Mouse (Mus musculus) adrenal gland, postnatal 36 days (tissue): ENCODE measurements around the gene Pih1d1. TPM values are rescaled to one million over a fixed set of nuclear protein-coding genes. Genes with fewer than 3 reads are reported as not detected.

Source experiments
- DNase-seq, 2 experiments: peaks; one replicate each; pipeline ENCODE4 v3.0.0; 2021; ENCODE audit warnings: mixed read lengths in 1 of 2
- microRNA-seq: library from miRNA; unstranded; fragments of <30 nt; microRNA quantifications from one replicate; pipeline ENCODE4 v1.2.0, GENCODE M21; 2021
- total RNA-seq, 2 experiments: library from RNA; stranded (reverse); gene quantifications; 2 replicates each; pipeline ENCODE4 v1.2.3; 2021

The Pih1d1 gene
- total RNA-seq, 2 experiments from 2014 or later = 59.1 to 77.0 TPM

GRCm38 (mm10) chr7:45193406-45193805 is 39.3 kb downstream of the Pih1d1 start:
- DNase-seq = no peak

DNA sequence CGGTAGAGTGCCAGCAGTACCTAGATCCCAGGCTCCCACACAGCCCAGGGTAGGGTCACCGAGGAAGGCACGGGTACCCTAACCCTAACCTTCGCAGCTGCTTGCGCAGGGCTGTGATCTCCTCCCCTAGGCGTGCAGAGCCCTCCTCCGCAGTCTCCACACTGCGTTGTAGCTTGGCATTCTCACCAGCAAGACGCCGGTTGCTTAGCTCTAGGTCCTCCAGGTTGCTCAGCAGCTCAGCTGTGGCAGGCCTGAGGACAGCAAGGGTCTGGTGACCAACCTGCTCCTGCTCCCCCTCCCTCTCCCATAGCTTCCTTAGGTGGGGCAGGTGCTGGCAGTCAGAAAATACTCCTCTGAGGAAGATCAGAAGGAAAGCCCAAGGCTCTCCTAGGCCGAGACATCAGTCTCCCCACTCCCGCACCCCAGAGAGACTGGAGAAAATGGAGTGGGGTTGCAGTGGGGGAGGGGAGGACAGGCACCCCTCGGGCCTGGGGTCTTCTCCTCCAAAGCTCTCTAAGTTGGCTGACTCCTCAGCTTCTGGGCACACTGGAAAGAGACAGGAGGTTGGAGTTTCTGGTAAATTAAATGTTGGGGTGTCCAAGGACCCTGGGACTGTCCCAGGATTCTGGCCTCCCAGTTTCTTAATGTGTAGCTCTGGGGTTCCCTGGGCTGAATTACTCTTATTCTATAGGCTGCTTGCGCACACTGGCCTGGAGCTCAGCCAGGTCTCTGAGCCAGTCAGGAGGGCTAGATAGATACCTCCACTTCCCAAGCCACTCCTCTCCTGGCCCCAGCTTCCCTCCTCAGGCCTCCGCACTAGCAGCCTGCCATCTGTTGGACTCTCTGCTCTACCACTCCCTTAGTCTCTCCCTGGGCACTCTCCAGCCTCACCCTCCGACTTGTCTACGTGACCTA is 40.0 kb downstream of the Pih1d1 start:
- DNase-seq = no peak

DNA sequence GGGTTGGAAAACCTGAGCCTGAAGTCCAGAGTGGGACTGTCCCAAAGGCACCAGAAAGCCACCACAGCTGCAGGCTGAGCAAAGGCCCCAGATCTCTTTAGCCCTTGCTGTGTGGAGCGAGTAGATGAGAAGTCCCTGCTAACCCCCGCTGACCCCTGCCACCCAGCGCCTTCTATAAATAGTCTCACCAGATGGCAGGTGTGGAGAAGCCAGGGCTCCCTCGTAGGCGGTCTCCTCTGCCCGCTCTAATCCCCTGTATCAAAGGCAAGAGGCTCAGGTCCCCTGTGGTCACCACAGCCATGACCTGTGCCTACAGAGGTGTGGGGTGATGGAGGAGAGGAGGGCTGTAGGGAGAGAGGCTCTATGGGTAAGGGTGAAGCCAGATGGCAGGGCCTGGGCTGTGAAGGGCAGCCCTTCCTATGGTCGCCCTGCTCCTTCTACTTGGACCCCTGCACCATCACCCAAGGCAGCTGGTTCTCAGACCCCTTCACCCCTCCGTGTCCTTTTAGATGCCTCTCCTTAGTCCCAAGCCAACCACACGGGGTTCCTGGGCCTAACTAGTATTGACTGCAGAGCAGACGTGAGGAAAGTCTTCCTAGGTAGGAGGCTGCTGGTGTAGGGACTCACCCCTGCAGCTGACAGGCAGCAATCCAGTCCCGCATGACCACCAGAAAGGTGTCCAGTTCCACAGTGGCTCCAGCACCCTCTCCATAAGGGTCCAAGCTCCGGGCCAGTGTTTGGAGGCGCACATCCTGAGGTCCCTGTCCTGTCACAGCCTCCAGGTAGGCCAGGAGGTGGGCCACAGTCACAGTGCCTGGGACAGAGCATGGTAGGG is 41.5 kb downstream of the Pih1d1 start:
- no peak for DNase-seq

- DNase-seq = no peak
Measured at GRCm38 (mm10) chr7:45196176-45196535, 42.1 kb downstream of the Pih1d1 start.

DNA sequence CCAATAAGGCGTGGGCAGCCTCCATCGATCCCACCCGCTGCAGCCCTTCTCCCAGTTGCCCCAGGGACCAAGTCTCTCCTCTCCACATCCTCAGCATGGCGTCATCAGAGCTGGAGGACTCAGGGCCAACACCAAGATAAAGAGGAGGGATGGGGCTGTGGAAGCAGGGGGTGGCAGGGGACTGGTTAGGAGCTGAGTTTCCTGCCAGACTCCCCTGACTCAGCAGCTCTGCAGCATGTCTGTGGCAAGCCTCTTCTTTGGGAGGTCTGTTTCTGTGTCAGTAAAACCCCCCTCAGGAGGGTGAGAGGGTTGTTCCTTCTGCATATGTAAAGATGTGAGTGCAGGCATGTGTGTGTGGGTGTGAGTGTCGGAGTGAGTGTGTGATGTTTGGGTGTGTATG is 42.9 kb downstream of the Pih1d1 start:
- no peak for DNase-seq

DNA sequence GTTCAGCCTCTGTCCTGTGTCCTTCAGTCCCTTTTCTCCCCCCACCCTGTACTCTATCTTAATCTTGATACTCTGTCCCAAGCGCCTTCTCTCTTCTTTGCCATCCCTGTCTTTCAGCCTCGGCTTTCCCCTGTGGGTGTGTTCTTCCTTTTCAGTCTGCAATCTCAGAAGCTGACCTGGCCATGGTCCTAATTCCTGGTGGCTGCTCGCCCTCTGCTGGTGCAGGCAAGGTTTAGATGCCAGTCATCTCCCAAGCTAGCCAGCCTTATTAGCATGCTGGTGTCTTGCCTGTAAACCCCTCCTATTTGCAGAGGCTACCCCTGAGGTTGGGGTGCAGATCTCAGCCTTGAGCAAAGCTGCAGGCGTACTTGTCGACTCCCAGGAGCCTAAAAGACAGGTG is 44.3 kb downstream of the Pih1d1 start:
- DNase-seq = peak; percentile 86

- DNase-seq = no peak
Measured at GRCm38 (mm10) chr7:45198961-45199360, 44.9 kb downstream of the Pih1d1 start.

DNA sequence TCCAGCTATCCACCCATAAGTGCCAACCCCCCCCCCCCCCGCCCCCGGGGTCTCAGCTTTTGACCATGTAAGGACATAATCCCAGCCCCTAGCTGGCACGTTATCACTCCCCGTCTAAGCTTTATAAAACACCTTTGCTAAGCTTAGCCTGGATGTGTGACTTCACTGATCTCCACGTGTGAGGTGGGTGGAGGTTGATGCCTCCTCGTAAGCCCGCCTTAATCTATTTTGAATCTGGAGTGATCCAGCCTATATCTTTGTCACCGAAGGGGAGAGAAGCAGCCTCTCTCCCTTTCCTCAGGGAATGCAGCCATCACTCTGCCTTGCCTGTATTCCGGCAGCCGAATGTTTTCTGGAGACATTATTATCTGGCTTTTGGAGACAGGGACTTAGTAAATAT is 48.6 kb downstream of the Pih1d1 start:
- no peak for DNase-seq

GRCm38 (mm10) chr7:45204380-45205143 is 50.5 kb downstream of the Pih1d1 start, which contains the start of gene Ccdc155:
Gene Ccdc155, minus strand, starts transcription at chr7:45204892.
- DNase-seq = peak; percentile 91 to 93

GRCm38 (mm10) chr7:45208260-45208659 is 54.2 kb downstream of the Pih1d1 start:
- no peak for DNase-seq

Small RNA genes lying within 50 kb of the gene (microRNA-seq; reads per million reads assigned to microRNA genes)
- 734 reads per million, percentile 75 among the genes with 10 or more reads in this experiment for gene Mir150
- gene Mir5121 = 68.2 reads per million, percentile 46 among the genes with 10 or more reads in this experiment
- not detected for gene Mir7055

Other genes starting within 250 kb of the Pih1d1 start
- 100 to 1,000 TPM in 1 of 2 experiments, 10 to 100 TPM in 1; 95.0 to 106 TPM for gene Ap2a1, start 224.8 kb upstream of the Pih1d1 start, total RNA-seq
- not detected for gene Tsks, start 211.1 kb upstream of the Pih1d1 start, total RNA-seq
- gene Cpt1c, start 179.5 kb upstream of the Pih1d1 start, total RNA-seq = 10 to 100 TPM in 1 of 2 experiments, 1 to 10 TPM in 1; 8.6 to 10.7 TPM
- 100 to 1,000 TPM; 236 to 262 TPM for gene Prmt1, start 167.7 kb upstream of the Pih1d1 start, total RNA-seq
- gene Irf3, start 156.7 kb upstream of the Pih1d1 start, total RNA-seq = 100 to 1,000 TPM in 1 of 2 experiments, 10 to 100 TPM in 1; 90.4 to 123 TPM
- gene Bcl2l12, start 155.6 kb upstream of the Pih1d1 start, total RNA-seq = 10 to 100 TPM; 16.5 to 17.4 TPM
- gene Scaf1, start 137.9 kb upstream of the Pih1d1 start, total RNA-seq = 10 to 100 TPM; 76.9 to 82.6 TPM
- 100 to 1,000 TPM in 1 of 2 experiments, 10 to 100 TPM in 1; 98.9 to 101 TPM for gene Rras, start 136.3 kb upstream of the Pih1d1 start, total RNA-seq
- 10 to 100 TPM; 47.7 to 59.7 TPM for gene Prr12, start 101.4 kb upstream of the Pih1d1 start, total RNA-seq
- 10 to 100 TPM; 50.5 to 65.3 TPM for gene Nosip, start 91.9 kb upstream of the Pih1d1 start, total RNA-seq
- gene Prrg2, start 91.6 kb upstream of the Pih1d1 start, total RNA-seq = 10 to 100 TPM; 18.1 to 20.5 TPM
- 10 to 100 TPM; 32.2 to 38.3 TPM for gene Rcn3, start 62.1 kb upstream of the Pih1d1 start, total RNA-seq
- gene Fcgrt, start 50.5 kb upstream of the Pih1d1 start, total RNA-seq = 100 to 1,000 TPM; 116 to 138 TPM
- 1,000 to 10,000 TPM; 1,231 to 1,372 TPM for gene Rps11, start 29.9 kb upstream of the Pih1d1 start, total RNA-seq
- 1,000 to 10,000 TPM; 1,621 to 1,757 TPM for gene Rpl13a, start 25.5 kb upstream of the Pih1d1 start, total RNA-seq
- gene Gm45713, start 18.1 kb upstream of the Pih1d1 start, total RNA-seq = not detected
- 10 to 100 TPM; 15.3 to 25.5 TPM for gene Flt3l, start 17.9 kb upstream of the Pih1d1 start, total RNA-seq
- gene Aldh16a1, start 281 bp downstream of the Pih1d1 start, total RNA-seq = 10 to 100 TPM; 62.7 to 76.7 TPM
- gene Slc17a7, start 9.6 kb downstream of the Pih1d1 start, total RNA-seq = under 1 TPM in 1 of 2 experiments, not detected in 1; 0.17 TPM
- gene Gfy, start 25.3 kb downstream of the Pih1d1 start, total RNA-seq = not detected
- gene Pth2, start 26.7 kb downstream of the Pih1d1 start, total RNA-seq = not detected
- gene Ccdc155, start 50.6 kb downstream of the Pih1d1 start, total RNA-seq = not detected
- not detected for gene Dkkl1, start 57.8 kb downstream of the Pih1d1 start, total RNA-seq
- 10 to 100 TPM; 10.6 to 15.3 TPM for gene Tead2, start 61.5 kb downstream of the Pih1d1 start, total RNA-seq
- 1 to 10 TPM; 2.2 to 4.1 TPM for gene Cd37, start 84.8 kb downstream of the Pih1d1 start, total RNA-seq
- gene Slc6a16, start 86.8 kb downstream of the Pih1d1 start, total RNA-seq = not detected
- gene Slc6a21, start 123.2 kb downstream of the Pih1d1 start, total RNA-seq = under 1 TPM in 1 of 2 experiments, not detected in 1; 0.13 TPM
- gene Trpm4, start 179.5 kb downstream of the Pih1d1 start, total RNA-seq = 1 to 10 TPM; 5.7 to 8.5 TPM
- gene Hrc, start 181.0 kb downstream of the Pih1d1 start, total RNA-seq = under 1 TPM in 1 of 2 experiments, not detected in 1; 0.13 TPM
- 1 to 10 TPM; 1.5 to 1.7 TPM for gene Ppfia3, start 212.7 kb downstream of the Pih1d1 start, total RNA-seq
- gene Lin7b, start 216.3 kb downstream of the Pih1d1 start, total RNA-seq = 1 to 10 TPM in 1 of 2 experiments, under 1 TPM in 1; 0.70 to 2.8 TPM
- 100 to 1,000 TPM; 223 to 308 TPM for gene Snrnp70, start 241.4 kb downstream of the Pih1d1 start, total RNA-seq